Mouse (Mus musculus) bone marrow, adult 2 months (tissue): ENCODE data around the gene Peli3.

Experiments used
- CTCF ChIP-seq: fragments of 200-500 bp; IDR thresholded peaks from 2 replicates; pipeline ENCODE4 v1.5.1; 2011; ENCODE audit warnings: low read length, control low read depth; ENCODE audit not compliant: control insufficient read depth, insufficient read depth
- POLR2A ChIP-seq: fragments of 200-500 bp; IDR thresholded peaks from 2 replicates; pipeline ENCODE4 v1.6.1; 2011; ENCODE audit warnings: low read depth, mild to moderate bottlenecking, control low read depth, low read length, borderline replicate concordance; ENCODE audit not compliant: control insufficient read depth

- TF ChIP-seq POLR2A (no peak), CTCF (no peak)
Measured at GRCm38 (mm10) chr19:4945540-4945939, 2.6 kb upstream of the Peli3 start.
